Mouse (Mus musculus): ENCODE measurements around the gene Mtus2. TPM values are rescaled to one million over a fixed set of nuclear protein-coding genes. Genes with fewer than 3 reads are reported as not detected.

The Mtus2 gene
- polyA plus RNA-seq, 1 experiment from 2014 or later: 1.1 TPM

DNA sequence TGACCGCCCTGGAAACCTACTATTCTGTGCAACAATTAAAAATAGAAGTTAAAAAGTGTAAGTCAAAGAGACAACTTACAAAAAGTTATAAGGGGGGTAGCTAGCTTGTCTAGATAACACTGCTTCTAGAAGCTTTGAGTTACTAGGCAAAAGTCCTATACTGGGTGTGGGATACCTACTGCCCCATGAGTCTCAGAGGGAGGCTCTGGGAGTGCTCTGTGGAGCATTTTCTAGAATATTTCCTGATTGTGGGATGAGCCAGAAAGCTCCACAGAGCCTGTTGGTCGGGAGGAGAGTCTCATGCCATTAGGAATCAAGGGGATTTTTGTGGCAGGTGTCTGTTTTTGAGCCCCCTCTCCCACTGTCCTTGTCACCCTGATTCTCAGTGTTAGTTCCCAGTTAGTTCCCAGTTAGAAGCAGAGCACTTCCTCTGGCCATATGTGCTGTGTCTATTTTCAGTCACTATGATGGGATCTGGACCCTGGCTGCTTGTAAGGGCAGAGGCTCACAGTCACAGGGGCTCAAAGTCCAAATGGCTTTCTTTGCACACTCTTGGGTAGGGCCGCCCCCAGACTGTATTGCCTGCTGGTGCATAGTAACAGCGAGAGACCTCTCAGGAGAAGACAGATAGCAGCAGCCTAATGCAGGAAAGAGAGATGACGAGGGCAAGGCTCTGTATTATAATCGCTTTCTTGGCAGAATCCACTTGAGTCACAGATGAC, 57.2 kb downstream of the Mtus2 start:
- WGBS (ENCODE audit: insufficient replicate concordance): 47% methylated on average over 6 of the region's 6 CpGs
- Histone ChIP-seq H3K4me2 (no peak overlapping the region), H3K9me3 (replicated peaks) (peaks cover 9% of the 10 kb centered on the region; the same call in 1 of the 2 replicates), H3K4me1 (no peaks in the 10 kb centered on the region), H3K4me3 (no peak overlapping the region), H3K9ac (no peak overlapping the region), H3K27me3 (replicated peaks) (no peaks in the 10 kb centered on the region), H3K27ac (no peak overlapping the region), H3K36me3 (no peaks in the 10 kb centered on the region)
- no peak for ATAC-seq

DNA sequence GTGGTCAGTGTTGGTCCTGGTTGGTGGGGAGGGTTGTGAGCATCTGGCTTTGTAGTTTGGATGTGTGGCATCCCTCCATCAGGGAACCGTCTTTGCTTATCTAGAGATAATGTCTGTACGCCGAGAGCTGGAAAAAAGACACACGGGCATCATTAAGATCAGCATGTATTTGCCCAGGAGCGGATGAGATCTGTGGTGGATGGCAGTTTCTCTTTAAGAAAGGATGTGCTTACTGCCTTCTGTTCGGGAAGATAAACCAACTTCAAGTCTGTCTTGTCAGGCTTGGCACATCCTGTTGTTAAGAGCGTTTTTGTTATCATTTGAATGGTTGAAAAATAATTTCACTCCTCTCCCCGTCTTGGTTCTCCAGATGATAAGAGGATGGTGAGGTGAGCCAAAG, 58.3 kb downstream of the Mtus2 start:
- H3K4me1 ChIP-seq: no peaks in the 10 kb centered on the region
- H3K36me3 ChIP-seq: no peaks in the 10 kb centered on the region
- no peak for ATAC-seq
- H3K27ac ChIP-seq: no peak overlapping the region
- H3K9ac ChIP-seq: no peak overlapping the region
- no peak overlapping the region for H3K4me2 ChIP-seq
- no peaks in the 10 kb centered on the region for H3K27me3 ChIP-seq (replicated peaks)
- WGBS (ENCODE audit: insufficient replicate concordance): 41% methylated on average over 8 of the region's 8 CpGs
- H3K9me3 ChIP-seq (replicated peaks): peaks cover 9% of the 10 kb centered on the region; the same call in 1 of the 2 replicates
- H3K4me3 ChIP-seq: no peak overlapping the region

DNA sequence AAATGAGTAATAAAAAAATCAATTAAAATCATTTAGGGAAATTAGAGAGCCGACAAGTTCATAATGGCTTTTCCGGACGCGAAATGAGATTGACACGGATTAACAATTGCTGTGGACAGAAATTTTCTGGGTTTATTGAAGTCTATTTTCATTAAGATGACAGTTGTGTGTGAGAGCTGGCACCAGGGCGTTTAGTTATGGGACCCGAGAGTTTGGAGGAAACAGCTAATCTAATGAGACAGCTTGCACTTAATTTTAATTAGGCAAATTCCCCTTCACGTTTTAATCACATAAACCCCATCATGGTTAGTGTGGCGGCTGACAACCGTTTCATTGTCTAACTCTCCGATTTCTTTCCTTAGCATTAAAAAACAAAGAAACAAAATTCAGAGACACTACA, 60.3 kb downstream of the Mtus2 start:
- no peak overlapping the region for H3K4me3 ChIP-seq
- H3K27me3 ChIP-seq (replicated peaks): no peaks in the 10 kb centered on the region
- H3K27ac ChIP-seq: no peak overlapping the region
- H3K9me3 ChIP-seq (replicated peaks): peaks cover 6% of the 10 kb centered on the region; the same call in 1 of the 2 replicates
- no peak overlapping the region for H3K4me2 ChIP-seq
- 79% methylated on average over 11 of the region's 11 CpGs for WGBS (ENCODE audit: insufficient replicate concordance)
- ATAC-seq: no peak
- H3K4me1 ChIP-seq: no peaks in the 10 kb centered on the region
- no peak overlapping the region for H3K9ac ChIP-seq
- no peaks in the 10 kb centered on the region for H3K36me3 ChIP-seq

DNA sequence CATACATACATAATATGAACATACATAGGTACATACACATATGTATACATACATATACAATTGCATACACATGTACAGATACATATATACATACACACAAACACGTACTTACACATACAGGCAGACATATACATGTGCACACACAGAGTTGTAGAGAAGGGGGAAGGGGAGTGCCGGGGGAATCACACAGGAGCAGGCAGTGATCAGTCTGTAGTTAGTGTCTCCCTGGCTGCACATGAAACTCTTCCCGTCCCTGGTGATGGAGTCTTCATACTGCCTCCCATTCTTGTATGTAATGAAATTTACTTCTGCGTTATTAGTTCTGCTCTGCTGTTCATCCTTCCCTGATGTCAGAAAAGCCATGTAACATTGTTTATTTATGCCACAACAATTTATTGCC, 65.7 kb downstream of the Mtus2 start:
- 73% methylated on average over 4 of the region's 4 CpGs for whole genome bisulfite sequencing (ENCODE audit: insufficient replicate concordance)
- no peaks in the 10 kb centered on the region for H3K36me3 ChIP-seq
- ATAC-seq: no peak
- H3K9me3 ChIP-seq (replicated peaks): peaks cover 7% of the 10 kb centered on the region; the same call in 1 of the 2 replicates
- no peak overlapping the region for H3K27ac ChIP-seq
- no peaks in the 10 kb centered on the region for H3K4me1 ChIP-seq
- no peak overlapping the region for H3K4me2 ChIP-seq
- no peak overlapping the region for H3K4me3 ChIP-seq
- no peak overlapping the region for H3K9ac ChIP-seq
- H3K27me3 ChIP-seq (replicated peaks): no peaks in the 10 kb centered on the region

DNA sequence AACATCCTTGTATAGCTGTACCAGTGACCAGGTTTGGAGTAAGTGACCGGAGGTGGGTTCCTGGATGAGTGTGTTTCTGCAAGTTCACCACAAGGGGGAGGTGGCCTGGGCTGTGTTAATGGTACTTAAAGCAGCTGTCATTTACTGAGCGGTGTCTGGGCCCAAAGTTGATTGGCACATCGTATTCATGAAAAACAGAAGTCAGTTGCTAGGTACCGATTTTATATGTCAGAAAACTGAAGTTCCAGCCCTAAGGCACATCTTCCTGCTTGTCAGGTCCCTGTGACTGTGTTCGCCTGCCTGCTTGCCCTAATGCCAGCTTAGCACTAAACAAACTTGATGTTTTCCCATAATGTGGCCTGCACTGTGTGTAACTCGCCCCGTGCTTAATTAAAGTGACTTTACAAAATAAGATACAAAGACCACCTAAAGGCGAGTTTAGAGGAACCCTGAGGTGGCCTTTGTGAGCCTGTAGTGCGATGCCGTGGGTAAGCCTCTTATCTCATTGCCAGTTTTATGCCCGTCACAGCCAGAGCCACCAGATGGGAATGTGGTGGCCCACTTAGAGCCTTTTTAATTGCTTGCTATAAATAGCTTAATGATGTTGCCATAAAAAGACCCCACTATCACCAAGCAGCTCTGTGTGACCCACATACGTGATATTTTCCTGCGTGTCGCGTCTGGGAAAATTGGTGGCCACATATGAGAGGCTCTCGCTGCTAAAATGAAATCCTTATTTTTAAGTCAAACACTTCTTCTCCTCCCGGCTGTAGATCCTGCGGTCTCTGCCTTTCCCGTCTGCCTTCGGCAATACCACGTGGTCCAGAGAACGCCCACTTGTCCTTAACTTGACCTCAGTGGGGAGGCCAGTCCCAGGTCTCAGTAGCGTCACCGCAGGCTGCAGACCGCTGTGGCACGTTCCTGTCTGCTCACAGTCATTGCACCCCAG, 69.6 kb downstream of the Mtus2 start:
- Histone ChIP-seq H3K36me3 (no peaks in the 10 kb centered on the region), H3K4me1 (no peaks in the 10 kb centered on the region), H3K4me2 (no peak overlapping the region), H3K27ac (no peak overlapping the region), H3K27me3 (replicated peaks) (no peaks in the 10 kb centered on the region), H3K9ac (no peak overlapping the region), H3K4me3 (no peak overlapping the region), H3K9me3 (replicated peaks) (peaks cover 10% of the 10 kb centered on the region; the same call in 1 of the 2 replicates)
- WGBS (ENCODE audit: insufficient replicate concordance): 54% methylated on average over 26 of the region's 26 CpGs
- no peak for ATAC-seq

DNA sequence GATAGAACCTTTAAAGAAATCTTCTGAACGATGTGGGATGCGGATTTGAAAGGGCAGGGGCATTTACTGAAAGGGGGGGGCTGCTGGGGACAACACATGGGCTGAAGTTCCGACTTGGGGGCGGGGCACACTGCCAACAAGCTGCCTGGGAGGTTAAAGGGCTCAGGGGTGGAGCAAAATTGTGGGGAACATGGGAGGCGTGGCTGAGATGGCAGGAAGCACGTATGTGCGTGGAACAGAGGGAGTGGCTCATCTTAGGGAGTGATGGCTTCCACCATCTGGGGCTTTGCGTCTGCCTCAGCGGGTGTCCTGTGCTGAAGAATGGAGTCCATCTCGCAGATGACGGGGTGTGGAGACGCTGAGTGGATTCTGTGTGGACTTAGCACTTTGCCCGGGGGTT, 70.9 kb downstream of the Mtus2 start:
- Histone ChIP-seq H3K4me3 (no peak overlapping the region), H3K27ac (no peak overlapping the region), H3K27me3 (replicated peaks) (no peaks in the 10 kb centered on the region), H3K9me3 (replicated peaks) (peaks cover 10% of the 10 kb centered on the region), H3K36me3 (no peaks in the 10 kb centered on the region), H3K4me1 (no peaks in the 10 kb centered on the region), H3K4me2 (no peak overlapping the region), H3K9ac (no peak overlapping the region)
- ATAC-seq: no peak
- WGBS (ENCODE audit: insufficient replicate concordance): 59% methylated on average over 13 of the region's 13 CpGs

DNA sequence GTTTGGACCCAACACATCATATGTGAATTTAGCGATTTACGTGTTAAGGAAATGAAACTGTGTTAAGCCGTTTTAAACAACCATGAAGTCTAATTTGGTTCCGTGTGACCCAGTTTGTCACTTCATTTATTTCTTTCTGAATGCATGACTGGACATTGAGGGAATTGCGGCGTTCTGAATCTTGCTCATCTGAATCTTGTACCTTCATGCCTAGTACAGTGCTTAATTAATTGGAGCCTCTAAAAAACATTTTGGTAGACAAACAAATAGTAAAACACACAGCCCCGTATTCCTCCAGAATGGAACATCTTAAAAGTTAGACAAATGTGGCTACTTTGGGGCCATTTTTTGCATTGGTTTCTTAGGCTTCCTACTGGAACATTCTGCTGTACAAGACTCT, 84.5 kb downstream of the Mtus2 start:
- Histone ChIP-seq H3K9me3 (replicated peaks) (peaks cover 34% of the 10 kb centered on the region), H3K4me3 (no peak overlapping the region), H3K36me3 (no peaks in the 10 kb centered on the region), H3K27ac (no peak overlapping the region), H3K9ac (no peak overlapping the region), H3K27me3 (replicated peaks) (no peaks in the 10 kb centered on the region), H3K4me1 (no peaks in the 10 kb centered on the region), H3K4me2 (no peak overlapping the region)
- no peak for ATAC-seq
- 71% methylated on average over 7 of the region's 7 CpGs for WGBS (ENCODE audit: insufficient replicate concordance)

DNA sequence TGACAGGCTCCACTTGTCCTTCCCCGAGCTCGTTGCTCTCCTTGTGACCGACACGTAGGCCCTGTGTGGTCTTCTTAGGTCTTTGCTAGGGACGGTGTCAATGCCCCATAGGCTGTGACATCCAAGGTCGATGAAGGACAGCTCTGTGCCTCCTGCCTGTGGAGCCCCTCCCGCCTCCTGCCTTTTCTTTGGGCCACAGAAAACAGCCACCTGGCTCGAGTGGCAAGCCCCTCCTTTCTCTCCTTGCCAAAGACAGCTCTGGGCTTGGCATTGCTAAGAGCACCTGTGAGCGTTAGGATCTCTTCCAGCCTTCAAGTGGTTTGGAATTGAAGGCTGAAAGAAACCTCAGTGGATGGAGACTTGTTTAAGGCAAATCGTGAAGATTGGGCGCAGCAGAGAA, 91.1 kb downstream of the Mtus2 start:
- Histone ChIP-seq H3K27me3 (replicated peaks) (no peaks in the 10 kb centered on the region), H3K4me3 (no peak overlapping the region), H3K36me3 (no peaks in the 10 kb centered on the region), H3K4me2 (no peak overlapping the region), H3K9ac (no peak overlapping the region), H3K9me3 (replicated peaks) (peaks cover 27% of the 10 kb centered on the region), H3K27ac (no peak overlapping the region), H3K4me1 (no peaks in the 10 kb centered on the region)
- 61% methylated on average over 11 of the region's 11 CpGs for WGBS (ENCODE audit: insufficient replicate concordance)
- no peak for ATAC-seq

DNA sequence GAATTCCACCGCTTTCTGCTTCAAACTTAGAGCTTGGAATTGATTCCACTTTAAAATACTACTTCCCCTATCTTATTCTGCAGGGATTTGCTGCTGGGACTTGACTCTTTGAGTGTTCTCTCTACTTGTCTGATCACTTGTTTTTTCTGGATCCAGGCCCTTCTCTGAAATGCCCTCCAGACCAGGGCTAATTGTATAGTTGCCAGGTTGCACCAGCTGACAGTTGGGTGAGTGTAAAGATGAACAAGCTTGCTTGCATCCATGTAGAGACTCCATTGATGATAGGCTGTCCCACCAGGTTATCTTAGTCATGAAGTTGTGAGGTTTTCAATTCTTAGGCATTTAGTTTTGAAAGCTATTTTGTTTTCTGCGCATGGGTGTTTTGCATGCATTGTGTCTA, 92.2 kb downstream of the Mtus2 start:
- H3K9me3 ChIP-seq (replicated peaks): peaks cover 22% of the 10 kb centered on the region
- no peak overlapping the region for H3K9ac ChIP-seq
- H3K4me1 ChIP-seq: no peaks in the 10 kb centered on the region
- WGBS (ENCODE audit: insufficient replicate concordance): 71% methylated on average over 2 of the region's 2 CpGs
- no peaks in the 10 kb centered on the region for H3K36me3 ChIP-seq
- no peak for ATAC-seq
- H3K4me2 ChIP-seq: no peak overlapping the region
- H3K4me3 ChIP-seq: no peak overlapping the region
- no peaks in the 10 kb centered on the region for H3K27me3 ChIP-seq (replicated peaks)
- H3K27ac ChIP-seq: no peak overlapping the region

DNA sequence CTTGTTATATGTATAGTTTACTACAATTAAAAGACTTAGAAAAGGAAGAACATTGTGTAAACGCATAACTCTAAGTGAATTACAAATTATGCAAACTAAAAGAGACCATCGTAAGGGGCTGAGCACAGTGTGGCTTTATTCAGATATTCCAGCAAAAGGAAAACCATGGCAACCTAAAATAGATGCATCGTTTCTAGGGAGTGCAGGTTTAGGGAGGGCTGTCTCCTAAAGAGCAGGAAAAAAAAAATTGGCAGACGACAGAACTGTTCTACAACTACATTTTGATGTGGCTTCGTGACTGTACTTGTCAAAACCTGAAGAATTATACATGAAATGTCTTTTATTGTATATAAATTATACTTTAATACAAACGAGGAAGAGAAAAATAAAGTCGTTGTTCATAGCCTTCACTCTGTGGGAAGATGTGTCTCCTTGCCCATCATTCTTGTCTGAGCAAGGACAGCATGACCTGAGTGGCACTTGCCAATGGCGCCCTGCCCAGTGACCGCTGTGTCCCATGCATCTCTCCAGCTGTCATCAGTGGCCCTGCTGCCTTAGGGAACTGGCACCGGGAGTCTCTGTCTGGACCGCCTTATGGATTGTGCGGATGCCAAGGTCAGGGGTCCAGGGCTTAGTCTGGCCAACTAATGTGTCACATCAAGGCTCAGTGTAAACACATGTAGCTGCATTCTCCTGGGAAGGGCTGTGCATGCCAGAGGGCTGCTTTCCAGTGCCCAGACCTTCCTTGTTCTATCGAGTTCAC, 95.9 kb downstream of the Mtus2 start:
- 67% methylated on average over 13 of the region's 13 CpGs for WGBS (ENCODE audit: insufficient replicate concordance)
- H3K36me3 ChIP-seq: no peaks in the 10 kb centered on the region
- no peaks in the 10 kb centered on the region for H3K4me1 ChIP-seq
- H3K4me3 ChIP-seq: no peak overlapping the region
- H3K9me3 ChIP-seq (replicated peaks): 0 out of 2 replicates have a peak, but pooled peaks cover 3% of the 10 kb centered on the region
- H3K27ac ChIP-seq: no peak overlapping the region
- H3K4me2 ChIP-seq: no peak overlapping the region
- no peak overlapping the region for H3K9ac ChIP-seq
- no peak for ATAC-seq
- no peaks in the 10 kb centered on the region for H3K27me3 ChIP-seq (replicated peaks)

DNA sequence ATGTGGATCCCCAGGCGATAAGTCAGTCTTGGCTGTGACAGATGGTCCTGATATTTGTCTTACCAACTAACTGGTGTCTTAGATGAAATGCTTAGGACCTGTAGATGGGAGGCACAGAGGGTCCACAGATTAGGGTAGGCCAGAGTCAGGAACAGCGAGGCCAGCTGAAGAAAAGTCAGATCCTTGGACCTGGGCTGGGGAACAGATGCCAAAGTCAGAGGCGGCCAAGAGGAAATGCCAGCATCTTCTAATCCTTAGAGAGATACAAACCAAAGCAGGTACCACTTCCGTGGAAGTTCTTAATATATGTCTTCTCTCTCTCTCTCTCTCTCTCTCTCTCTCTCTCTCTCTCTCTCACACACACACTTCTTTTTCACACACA, 96.5 kb downstream of the Mtus2 start:
- ATAC-seq: no peak
- Histone ChIP-seq H3K36me3 (no peaks in the 10 kb centered on the region), H3K27ac (no peak overlapping the region), H3K27me3 (replicated peaks) (no peaks in the 10 kb centered on the region), H3K4me3 (no peak overlapping the region), H3K4me2 (no peak overlapping the region), H3K4me1 (no peaks in the 10 kb centered on the region), H3K9ac (no peak overlapping the region), H3K9me3 (replicated peaks) (0 out of 2 replicates have a peak, but pooled peaks cover 6% of the 10 kb centered on the region)
- 62% methylated on average over 4 of the region's 4 CpGs for WGBS (ENCODE audit: insufficient replicate concordance)

DNA sequence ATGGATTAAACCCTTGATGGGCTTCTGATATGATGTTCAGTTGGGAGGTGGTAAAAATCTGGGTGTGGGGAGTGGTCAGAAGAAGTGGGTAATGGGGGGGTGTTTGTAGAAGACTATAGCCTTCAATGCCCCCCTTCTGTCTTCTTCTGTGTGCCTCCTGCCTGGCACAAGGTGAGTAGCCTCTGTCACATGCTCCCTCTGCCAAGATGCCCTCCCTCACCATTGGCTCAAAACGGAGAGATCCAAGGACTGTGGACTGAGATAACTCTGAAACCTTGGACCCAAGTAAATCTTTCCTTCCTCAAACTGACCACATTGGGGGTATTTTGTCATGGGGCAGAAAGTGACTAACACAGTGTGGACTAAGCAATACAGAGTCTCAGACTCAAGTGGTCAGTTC, 99.7 kb downstream of the Mtus2 start:
- Histone ChIP-seq H3K27me3 (replicated peaks) (no peaks in the 10 kb centered on the region), H3K36me3 (no peaks in the 10 kb centered on the region), H3K4me2 (no peak overlapping the region), H3K4me3 (no peak overlapping the region), H3K27ac (no peak overlapping the region), H3K4me1 (no peaks in the 10 kb centered on the region), H3K9me3 (replicated peaks) (peaks cover 28% of the 10 kb centered on the region), H3K9ac (no peak overlapping the region)
- ATAC-seq: no peak
- WGBS (ENCODE audit: insufficient replicate concordance): 56% methylated on average over 1 of the region's 1 CpGs
